Mouse (Mus musculus) embryo, embryonic 10.5 days (tissue): Measurements from ENCODE around the gene Dgat2.

Experiments
- DNase-seq: peaks from one replicate; pipeline ENCODE4 v3.0.0-alpha.2; 2015; ENCODE audit warnings: low spot score

Dgat2 gene

GRCm38 (mm10) chr7:99162462-99162861, 20.1 kb downstream of the Dgat2 start:
- no peak for DNase-seq

- DNase-seq = no peak
Measured at GRCm38 (mm10) chr7:99161961-99162360, 20.6 kb downstream of the Dgat2 start.

GRCm38 (mm10) chr7:99161529-99161928, 21.0 kb downstream of the Dgat2 start:
- DNase-seq = peak; percentile 46

- no peak for DNase-seq
Measured at GRCm38 (mm10) chr7:99160995-99161394, 21.5 kb downstream of the Dgat2 start.

GRCm38 (mm10) chr7:99159446-99159845, 23.1 kb downstream of the Dgat2 start:
- no peak for DNase-seq

GRCm38 (mm10) chr7:99158904-99159303, 23.6 kb downstream of the Dgat2 start:
- DNase-seq = no peak

GRCm38 (mm10) chr7:99158011-99158410, 24.5 kb downstream of the Dgat2 start:
- DNase-seq = no peak

- no peak for DNase-seq
Measured at GRCm38 (mm10) chr7:99156737-99157136, 25.8 kb downstream of the Dgat2 start.

- peak; percentile 83 for DNase-seq
Measured at GRCm38 (mm10) chr7:99155311-99156289, 26.9 kb downstream of the Dgat2 start.

GRCm38 (mm10) chr7:99154648-99155151, 27.8 kb downstream of the Dgat2 start:
- DNase-seq = peak; percentile 51

- DNase-seq = no peak
Measured at GRCm38 (mm10) chr7:99153686-99154202, 28.8 kb downstream of the Dgat2 start.

- no peak for DNase-seq
Measured at GRCm38 (mm10) chr7:99152756-99153155, 29.8 kb downstream of the Dgat2 start.

GRCm38 (mm10) chr7:99151342-99151741, 31.2 kb downstream of the Dgat2 start:
- peak; percentile 96 for DNase-seq

- DNase-seq = no peak
Measured at GRCm38 (mm10) chr7:99149017-99149416, 33.5 kb downstream of the Dgat2 start.

GRCm38 (mm10) chr7:99147494-99147893, 35.0 kb downstream of the Dgat2 start:
- DNase-seq = no peak

- DNase-seq = no peak
Measured at GRCm38 (mm10) chr7:99146906-99147305, 35.6 kb downstream of the Dgat2 start.

- no peak for DNase-seq
Measured at GRCm38 (mm10) chr7:99146011-99146410, 36.5 kb downstream of the Dgat2 start.

GRCm38 (mm10) chr7:99144616-99145015, 37.9 kb downstream of the Dgat2 start:
- no peak for DNase-seq

- no peak for DNase-seq
Measured at GRCm38 (mm10) chr7:99143244-99143643, 39.3 kb downstream of the Dgat2 start.

- DNase-seq = no peak
Measured at GRCm38 (mm10) chr7:99141919-99142606, 40.5 kb downstream of the Dgat2 start.

GRCm38 (mm10) chr7:99140984-99141918, 41.3 kb downstream of the Dgat2 start, which contains the start of gene Uvrag:
Gene Uvrag, minus strand, starts transcription at chr7:99141141.
- peak; percentile 99 for DNase-seq
